Mouse (Mus musculus) spleen, postnatal 36 days (tissue): ENCODE measurements at regions not wholly inside any gene's neighbourhood (a gene's known extent, or its start where the extent isn't known, plus 50 kb on each side); places are given as distances from the start of the nearest gene placed in this dataset.
A peak's percentile ranks its signal among the peaks of the same experiment; 100 is the strongest.

Experiments used
- DNase-seq, 2 experiments: peaks; one replicate each; pipeline ENCODE4 v3.0.0; 2022; ENCODE audit warnings: low spot score in 2 of 2, mixed read lengths in 1 of 2

GRCm38 (mm10) chr8:46898697-46899445 is 87.8 kb upstream of the Enpp6 start:
- DNase-seq = no peak

GRCm38 (mm10) chr8:46900826-46901225 is 85.9 kb upstream of the Enpp6 start:
- DNase-seq = no peak

GRCm38 (mm10) chr8:46904731-46905130 is 82.0 kb upstream of the Enpp6 start:
- no peak for DNase-seq

GRCm38 (mm10) chr8:46907390-46907789 is 79.3 kb upstream of the Enpp6 start:
- DNase-seq = no peak

GRCm38 (mm10) chr8:46908186-46908585 is 78.5 kb upstream of the Enpp6 start:
- DNase-seq = no peak

- DNase-seq = peak; percentile 45 to 54
Observed at GRCm38 (mm10) chr8:46913956-46914355, 72.7 kb upstream of the Enpp6 start.

- peak; percentile 50 to 62 for DNase-seq
Observed at GRCm38 (mm10) chr8:46920071-46920470, 66.6 kb upstream of the Enpp6 start.

GRCm38 (mm10) chr8:46921075-46921474 is 65.6 kb upstream of the Enpp6 start:
- no peak for DNase-seq

GRCm38 (mm10) chr8:46921585-46921984 is 65.1 kb upstream of the Enpp6 start:
- DNase-seq = no peak

- DNase-seq = no peak
Observed at GRCm38 (mm10) chr8:46924787-46925548, 61.7 kb upstream of the Enpp6 start.

GRCm38 (mm10) chr8:46928718-46929117 is 58.0 kb upstream of the Enpp6 start:
- DNase-seq = no peak

GRCm38 (mm10) chr8:46929678-46930077 is 57.0 kb upstream of the Enpp6 start:
- peak in 1 of 2 experiments; percentile 35 for DNase-seq

GRCm38 (mm10) chr8:46931267-46931666 is 55.4 kb upstream of the Enpp6 start:
- DNase-seq = no peak

- no peak for DNase-seq
Observed at GRCm38 (mm10) chr8:46933256-46933655, 53.4 kb upstream of the Enpp6 start.

GRCm38 (mm10) chr8:46934254-46934653 is 52.4 kb upstream of the Enpp6 start:
- DNase-seq = peak; percentile 69 to 74

GRCm38 (mm10) chr8:46934898-46935297 is 51.8 kb upstream of the Enpp6 start:
- DNase-seq = peak; percentile 50 to 60

- DNase-seq = no peak
Observed at GRCm38 (mm10) chr8:46936039-46936438, 50.6 kb upstream of the Enpp6 start.
